Mouse (Mus musculus): ENCODE data around the gene Adam23.

- TF ChIP-seq CTCF (IDR thresholded peaks at IDR 0.05; ENCODE audit: borderline replicate concordance, extremely low read depth, insufficient read depth, insufficient read length) = no peak
- TF ChIP-seq POLR2A (IDR thresholded peaks at IDR 0.05; ENCODE audit: borderline replicate concordance, extremely low read depth, insufficient read depth, insufficient read length, poor library complexity, severe bottlenecking) = no peak
Measured at GRCm38 (mm10) chr1:63563928-63564327, 118.2 kb downstream of the Adam23 start.

All from brain, embryonic 14.5 days (tissue).